Mouse (Mus musculus) thymus, adult 2 months (tissue): ENCODE results near the gene Gm20388. TPM values are rescaled to one million over a fixed set of nuclear protein-coding genes. Genes with fewer than 3 reads are reported as not detected.

ENCODE experiments used
- DNase-seq: peaks from one replicate; pipeline ENCODE4 v3.0.0; 2021
- H3K27ac ChIP-seq: fragments of 200-500 bp; 2 replicates; pipeline ENCODE4 v1.5.1; 2012; ENCODE audit warnings: low read length, control low read depth; ENCODE audit not compliant: control insufficient read depth, insufficient read depth
- H3K27me3 ChIP-seq: fragments of 200-500 bp; 2 replicates; pipeline ENCODE4 v1.6.1; 2012; ENCODE audit warnings: mild to moderate bottlenecking, low read length, moderate library complexity, mixed read lengths; ENCODE audit not compliant: control insufficient read depth, insufficient read depth
- H3K36me3 ChIP-seq: fragments of 200-500 bp; 2 replicates; pipeline ENCODE4 v1.6.1; 2012; ENCODE audit warnings: mild to moderate bottlenecking, low read length, moderate library complexity; ENCODE audit not compliant: control insufficient read depth, insufficient read depth
- H3K4me1 ChIP-seq: fragments of 200-500 bp; replicated peaks from 2 replicates; pipeline ENCODE4 v1.6.1; 2012; ENCODE audit warnings: low read length; ENCODE audit not compliant: control insufficient read depth, insufficient read depth
- H3K4me3 ChIP-seq: fragments of 200-500 bp; 2 replicates; pipeline ENCODE4 v1.5.1; 2012; ENCODE audit warnings: mild to moderate bottlenecking, low read length, control low read depth, moderate library complexity; ENCODE audit not compliant: control insufficient read depth, insufficient read depth
- CTCF ChIP-seq: fragments of 200-500 bp; IDR thresholded peaks from 2 replicates; pipeline ENCODE4 v1.5.1; 2012; ENCODE audit warnings: mild to moderate bottlenecking, control low read depth, low read length, moderate library complexity, borderline replicate concordance; ENCODE audit not compliant: control insufficient read depth, poor library complexity, insufficient read depth; ENCODE audit errors: extremely low read depth
- POLR2A ChIP-seq: fragments of 200-500 bp; IDR thresholded peaks from 2 replicates; pipeline ENCODE4 v1.6.1; 2012; ENCODE audit warnings: mild to moderate bottlenecking, low read length, control low read depth, moderate library complexity; ENCODE audit not compliant: control insufficient read depth, poor library complexity, insufficient read depth; ENCODE audit errors: extremely low read depth
- WGBS: fragments of 180-500 bp; shearing (Covaris S2); methylation state at CpG from one replicate; pipeline ENCODE4 v1.1.7; 2018; 5-methylcytosine and 5-hydroxymethylcytosine counted together
- polyA plus RNA-seq: library from polyadenylated mRNA; depleted of rRNA; stranded (reverse); fragments of >200 nt; gene quantifications from 2 replicates; pipeline ENCODE4 v1.2.3, GENCODE M21; 2012

Gene Gm20388
- polyA plus RNA-seq, 1 experiment, result 103 TPM

DNA sequence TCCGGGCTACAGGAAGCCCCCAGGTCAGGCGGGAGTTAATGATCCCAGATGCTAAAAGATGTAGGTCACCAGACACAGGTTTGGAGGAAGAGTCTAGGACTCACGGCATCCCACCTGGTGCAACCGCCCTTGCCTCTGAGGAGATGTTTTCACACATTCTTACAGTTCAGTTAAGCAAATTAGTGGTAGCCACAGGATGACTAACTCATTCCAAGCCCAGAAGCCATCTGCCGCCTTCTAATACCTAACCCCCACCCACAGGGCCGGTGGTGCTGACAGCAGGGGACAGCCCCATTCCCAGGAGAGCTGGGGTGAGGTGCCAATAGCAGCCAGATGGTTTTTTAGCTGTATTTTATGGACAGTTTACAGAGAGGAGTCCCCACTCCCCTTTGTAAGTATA is 2375.1 kb downstream of the Gm20388 start:
- WGBS, result 22% methylated on average over 6 of the region's 6 CpGs

DNA sequence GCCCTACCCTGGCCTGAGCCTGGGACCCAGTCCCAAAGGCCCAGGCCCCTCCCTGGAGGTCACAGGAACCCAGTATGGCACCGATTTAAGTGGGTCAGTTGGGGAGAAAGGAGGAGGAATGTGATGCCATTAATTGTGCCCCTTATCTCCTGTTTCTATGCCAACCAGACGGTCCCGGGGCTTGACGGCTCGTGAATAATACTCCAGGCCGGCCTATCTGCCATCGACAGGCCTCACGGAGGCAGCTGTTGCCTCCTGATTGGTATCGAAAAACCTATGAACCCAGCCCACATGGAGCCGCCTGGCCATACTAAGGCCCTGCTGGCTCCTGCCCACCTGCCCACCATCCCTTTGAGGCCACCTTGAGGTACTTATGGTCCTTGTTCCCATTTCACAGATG is 2376.3 kb downstream of the Gm20388 start:
- WGBS, result 92% methylated on average over 10 of the region's 10 CpGs
- Histone ChIP-seq H3K36me3 (no peaks in the 10 kb centered on the region), H3K4me1 (peaks cover 63% of the 10 kb centered on the region), H3K27me3 (no peaks in the 10 kb centered on the region), H3K27ac (no peak overlapping the region), H3K4me3 (no peak overlapping the region)
- TF ChIP-seq POLR2A, result no peak
- TF ChIP-seq CTCF, result no peak
- no peak for DNase-seq

More for the DNA sequence above, 2375.1 kb downstream of the Gm20388 start:
- TF ChIP-seq POLR2A, result no peak
- TF ChIP-seq CTCF, result no peak
- H3K27ac ChIP-seq, result peak overlapping the region; percentile 69
- H3K27me3 ChIP-seq, result no peaks in the 10 kb centered on the region
- peak; percentile 17 for DNase-seq
- H3K36me3 ChIP-seq, result no peaks in the 10 kb centered on the region
- peaks cover 67% of the 10 kb centered on the region for H3K4me1 ChIP-seq
- H3K4me3 ChIP-seq, result no peak overlapping the region

DNA sequence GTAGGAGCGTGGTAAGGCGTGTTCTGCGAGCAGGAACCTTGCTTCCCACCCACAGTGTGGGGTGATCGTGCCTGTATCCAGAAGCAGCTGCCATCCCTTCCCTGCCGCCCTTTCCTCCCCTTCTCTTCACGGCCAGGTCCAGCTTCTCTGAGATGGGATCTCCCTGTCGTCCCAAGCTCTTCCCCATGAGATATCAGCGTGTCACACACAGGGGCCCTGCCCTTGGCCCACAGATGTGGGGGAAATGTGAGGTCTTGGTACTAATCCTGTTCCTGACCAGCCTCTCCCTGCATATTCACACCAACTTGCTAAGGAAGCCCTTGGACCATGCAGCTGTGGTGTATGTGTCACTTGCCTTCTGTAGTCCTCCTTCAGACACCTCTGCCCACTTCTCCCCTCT is 2377.1 kb downstream of the Gm20388 start:
- H3K27me3 ChIP-seq, result no peaks in the 10 kb centered on the region
- no peak overlapping the region for H3K27ac ChIP-seq
- peaks cover 63% of the 10 kb centered on the region for H3K4me1 ChIP-seq
- DNase-seq, result no peak
- WGBS, result 95% methylated on average over 8 of the region's 8 CpGs
- no peaks in the 10 kb centered on the region for H3K36me3 ChIP-seq
- TF ChIP-seq CTCF (no peak), POLR2A (no peak)
- H3K4me3 ChIP-seq, result no peak overlapping the region

DNA sequence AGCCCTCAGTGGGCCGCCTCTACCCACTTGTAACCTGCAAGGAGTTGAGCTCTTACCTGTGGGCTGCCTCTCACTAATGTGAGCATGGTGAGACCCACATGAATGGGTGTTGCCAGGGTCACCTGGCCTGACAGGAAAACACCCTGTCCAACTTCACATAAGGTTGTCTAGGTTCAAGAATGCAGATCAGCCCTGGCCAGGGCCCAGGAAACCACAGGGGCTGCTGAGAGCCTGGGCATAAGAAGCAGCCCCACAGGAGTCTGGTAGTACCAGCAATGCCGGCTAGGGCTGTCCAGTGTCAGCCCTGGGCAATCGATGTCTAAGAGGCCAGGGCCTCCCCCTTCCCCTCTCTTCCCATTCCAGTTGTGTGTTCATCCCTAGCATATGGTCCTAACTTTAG is 2377.7 kb downstream of the Gm20388 start:
- H3K4me1 ChIP-seq, result peaks cover 61% of the 10 kb centered on the region
- H3K27me3 ChIP-seq, result no peaks in the 10 kb centered on the region
- H3K36me3 ChIP-seq, result no peaks in the 10 kb centered on the region
- TF ChIP-seq POLR2A, result no peak
- no peak for TF ChIP-seq CTCF
- no peak overlapping the region for H3K27ac ChIP-seq
- H3K4me3 ChIP-seq, result no peak overlapping the region
- DNase-seq, result no peak
- WGBS, result 70% methylated on average over 3 of the region's 3 CpGs

DNA sequence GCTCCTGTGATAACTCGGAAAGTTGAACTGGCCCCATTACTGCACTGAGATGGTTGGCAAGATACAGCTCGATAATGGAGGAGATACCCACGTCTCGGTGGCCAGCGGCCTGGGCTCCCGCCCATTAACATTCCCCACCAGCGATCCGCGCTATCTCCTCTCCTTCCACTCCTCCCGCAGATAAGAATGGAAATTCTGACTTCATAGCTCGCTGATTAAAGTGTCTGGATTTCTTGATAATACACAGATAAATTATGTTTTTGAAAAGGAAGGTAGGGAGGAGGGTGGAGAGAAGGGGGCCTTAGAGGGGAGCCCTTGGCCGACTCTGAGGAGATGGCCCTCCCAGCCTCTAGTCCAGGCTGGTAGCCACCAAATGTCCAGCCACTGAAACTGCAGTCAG is 2380.4 kb downstream of the Gm20388 start:
- 94% methylated on average over 12 of the region's 12 CpGs for WGBS
- TF ChIP-seq CTCF (no peak), POLR2A (no peak)
- Histone ChIP-seq H3K36me3 (no peaks in the 10 kb centered on the region), H3K4me1 (peaks cover 43% of the 10 kb centered on the region), H3K27ac (no peak overlapping the region), H3K27me3 (no peaks in the 10 kb centered on the region), H3K4me3 (no peak overlapping the region)
- no peak for DNase-seq

DNA sequence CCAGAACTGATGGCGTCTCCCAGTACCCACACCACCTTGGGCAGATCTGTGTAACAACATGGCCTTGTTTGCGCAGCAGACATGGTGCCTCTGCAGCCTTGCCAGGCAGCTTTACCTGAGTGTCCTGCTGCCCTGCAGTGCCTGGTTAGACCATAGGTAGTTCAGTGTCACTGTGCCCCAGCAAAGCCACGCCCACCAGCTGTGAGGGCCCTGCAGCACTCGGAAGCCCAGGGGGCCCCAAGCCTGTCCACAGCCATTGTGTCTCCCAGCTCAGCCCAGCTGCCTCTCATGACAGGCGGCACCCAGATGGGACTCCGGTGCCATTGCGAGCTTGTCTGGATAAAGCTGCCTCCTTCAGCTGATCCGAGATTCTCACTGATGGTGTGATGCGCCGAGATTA is 2380.9 kb downstream of the Gm20388 start:
- Histone ChIP-seq H3K4me3 (no peak overlapping the region), H3K36me3 (no peaks in the 10 kb centered on the region), H3K4me1 (peaks cover 40% of the 10 kb centered on the region), H3K27ac (no peak overlapping the region), H3K27me3 (no peaks in the 10 kb centered on the region)
- DNase-seq, result no peak
- TF ChIP-seq POLR2A (no peak), CTCF (no peak)
- 84% methylated on average over 10 of the region's 10 CpGs for WGBS

DNA sequence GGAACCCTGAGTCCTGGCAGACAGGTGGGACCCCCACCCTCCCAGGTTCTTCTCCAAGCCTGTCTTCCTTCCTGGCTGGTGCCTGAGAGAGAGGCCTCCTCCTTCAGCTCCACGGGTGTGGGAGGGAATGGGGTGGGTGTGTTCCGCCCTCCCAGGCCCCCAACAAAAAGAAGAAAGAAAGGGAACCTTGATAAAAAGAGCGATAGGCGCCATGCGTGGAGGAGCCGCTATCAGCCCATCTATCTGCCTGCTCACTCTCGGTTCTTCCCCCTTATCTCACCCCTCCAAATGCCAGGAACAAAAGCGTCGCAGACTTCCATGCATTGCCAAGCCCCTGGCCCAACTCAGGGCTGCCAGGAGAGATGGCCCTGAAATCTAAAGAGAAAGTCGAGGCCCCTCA is 2382.8 kb downstream of the Gm20388 start:
- no peak overlapping the region for H3K27ac ChIP-seq
- peaks cover 29% of the 10 kb centered on the region for H3K4me1 ChIP-seq
- no peaks in the 10 kb centered on the region for H3K36me3 ChIP-seq
- no peaks in the 10 kb centered on the region for H3K27me3 ChIP-seq
- no peak for TF ChIP-seq POLR2A
- no peak for TF ChIP-seq CTCF
- whole genome bisulfite sequencing, result 47% methylated on average over 9 of the region's 10 CpGs
- no peak for DNase-seq
- no peak overlapping the region for H3K4me3 ChIP-seq
